Mouse (Mus musculus) myocyte (in vitro differentiated cells): ENCODE measurements at regions not wholly inside any gene's neighbourhood (a gene's known extent, or its start where the extent isn't known, plus 50 kb on each side); places are given as distances from the start of the nearest gene placed in this dataset.

Experiments
- H3K27me3 ChIP-seq: one replicate; pipeline ENCODE4 v1.6.1; 2011; ENCODE audit not compliant: control insufficient read depth, insufficient read depth, insufficient read length
- H3K36me3 ChIP-seq: one replicate; pipeline ENCODE4 v1.6.1; 2011; ENCODE audit not compliant: control insufficient read depth, insufficient read depth
- H3K4me2 ChIP-seq: one replicate; pipeline ENCODE4 v1.6.1; 2011; ENCODE audit warnings: low read depth, control low read depth
- H3K4me3 ChIP-seq: one replicate; pipeline ENCODE4 v1.5.1; 2011; ENCODE audit warnings: mild to moderate bottlenecking, control low read depth, moderate library complexity
- H3K79me2 ChIP-seq: one replicate; pipeline ENCODE4 v1.6.1; 2011; ENCODE audit not compliant: control insufficient read depth, insufficient read depth
- H3ac ChIP-seq: one replicate; pipeline ENCODE4 v1.6.1; 2011; ENCODE audit not compliant: control insufficient read depth, insufficient read length
- CEBPB ChIP-seq: IDR thresholded peaks from 2 replicates; pipeline ENCODE4 v1.6.1; 2011; ENCODE audit warnings: mild to moderate bottlenecking, moderate library complexity; ENCODE audit not compliant: poor library complexity, insufficient read depth, severe bottlenecking
- E2F4 ChIP-seq: IDR thresholded peaks from one replicate; pipeline ENCODE4 v1.6.1; 2011; ENCODE audit warnings: mild to moderate bottlenecking, control low read depth, moderate library complexity; ENCODE audit not compliant: insufficient read depth
- MAX ChIP-seq: IDR thresholded peaks from one replicate; pipeline ENCODE4 v1.6.1; 2011; ENCODE audit warnings: low read depth, mild to moderate bottlenecking, control low read depth
- MYOD1 ChIP-seq, 3 experiments: IDR thresholded peaks; one replicate each; pipeline ENCODE4 v1.6.1; 2011; ENCODE audit warnings: control low read depth in 2 of 3, low read depth in 2 of 3, mild to moderate bottlenecking in 2 of 3, moderate library complexity in 1 of 3; ENCODE audit not compliant: insufficient read length in 2 of 3, control insufficient read depth in 1 of 3
- MYOG ChIP-seq, 3 experiments: IDR thresholded peaks; one replicate each; pipeline ENCODE4 v1.6.1; 2011; ENCODE audit warnings: control low read depth in 2 of 3, low read depth in 2 of 3, mild to moderate bottlenecking in 2 of 3; ENCODE audit not compliant: insufficient read length in 2 of 3, control insufficient read depth in 1 of 3, insufficient read depth in 1 of 3
- POLR2A ChIP-seq: IDR thresholded peaks from one replicate; pipeline ENCODE4 v1.6.1; 2011; ENCODE audit warnings: low read depth, mild to moderate bottlenecking, control low read depth, moderate library complexity; ENCODE audit not compliant: insufficient read length
- POLR2AphosphoS2 ChIP-seq: IDR thresholded peaks from one replicate; pipeline ENCODE4 v1.6.1; 2011; ENCODE audit warnings: low read depth, control low read depth; ENCODE audit not compliant: insufficient read length
- REST ChIP-seq: IDR thresholded peaks from one replicate; pipeline ENCODE4 v1.6.1; 2011; ENCODE audit warnings: mild to moderate bottlenecking, control low read depth, moderate library complexity; ENCODE audit not compliant: insufficient read depth, insufficient read length
- SRF ChIP-seq: IDR thresholded peaks from one replicate; pipeline ENCODE4 v1.6.1; 2011; ENCODE audit warnings: low read depth; ENCODE audit not compliant: control insufficient read depth, insufficient read length
- TCF12 ChIP-seq: IDR thresholded peaks from one replicate; pipeline ENCODE4 v1.6.1; 2011; ENCODE audit warnings: mild to moderate bottlenecking, control low read depth; ENCODE audit not compliant: poor library complexity, insufficient read depth, severe bottlenecking
- TCF3 ChIP-seq: IDR thresholded peaks from one replicate; pipeline ENCODE4 v1.6.1; 2011; ENCODE audit warnings: low read depth, control low read depth; ENCODE audit not compliant: insufficient read length
- USF1 ChIP-seq: IDR thresholded peaks from one replicate; pipeline ENCODE4 v1.6.1; 2011; ENCODE audit warnings: low read depth, mild to moderate bottlenecking, control low read depth, moderate library complexity

GRCm38 (mm10) chr11:48588833-48589649 lies 211.1 kb upstream of the Rack1 start:
- TF ChIP-seq SRF (no peak), POLR2AphosphoS2 (no peak), E2F4 (no peak), TCF3 (no peak), TCF12 (no peak), CEBPB (no peak), USF1 (no peak), MYOD1 (IDR thresholded peaks at IDR 0.05; ENCODE audit: control insufficient read depth in 1 of 3, insufficient read length in 2 of 3, low read depth in 2 of 3) (no peak), REST (no peak), MYOG (IDR thresholded peaks at IDR 0.05; ENCODE audit: control insufficient read depth in 1 of 3, insufficient read depth in 1 of 3, insufficient read length in 2 of 3, low read depth in 2 of 3) (no peak), MAX (no peak), POLR2A (no peak)
- no peak overlapping the region for H3K4me3 ChIP-seq
- H3K27me3 ChIP-seq, result no peaks in the 10 kb centered on the region
- no peaks in the 10 kb centered on the region for H3K79me2 ChIP-seq
- no peak overlapping the region for H3K4me2 ChIP-seq
- H3K36me3 ChIP-seq, result no peaks in the 10 kb centered on the region
- H3ac ChIP-seq, result no peak overlapping the region

DNA sequence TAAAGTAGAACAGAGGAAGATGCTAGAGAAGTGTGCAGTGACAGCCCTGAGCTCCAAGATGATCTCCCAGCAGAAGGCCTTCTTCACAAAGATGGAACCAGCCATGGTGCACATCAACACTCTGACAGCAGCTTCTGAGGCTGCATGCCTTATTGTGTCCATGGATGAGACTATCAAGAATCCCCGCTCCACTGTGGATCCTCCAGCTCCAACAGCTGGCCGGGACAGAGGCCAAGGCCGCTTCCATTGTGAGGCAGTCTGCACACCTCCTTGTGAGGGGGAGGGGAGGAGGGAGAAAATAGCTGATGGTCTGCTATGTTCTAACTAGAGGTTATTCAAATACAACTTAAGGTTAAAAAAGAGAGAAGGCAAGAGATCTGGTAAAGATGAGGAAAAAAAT lies 231.4 kb upstream of the Rack1 start:
- no peaks in the 10 kb centered on the region for H3K36me3 ChIP-seq
- H3K4me3 ChIP-seq, result no peak overlapping the region
- no peaks in the 10 kb centered on the region for H3K27me3 ChIP-seq
- H3ac ChIP-seq, result no peak overlapping the region
- TF ChIP-seq USF1, result no peak
- no peak for TF ChIP-seq CEBPB
- no peak for TF ChIP-seq MYOG (IDR thresholded peaks at IDR 0.05; ENCODE audit: control insufficient read depth in 1 of 3, insufficient read depth in 1 of 3, insufficient read length in 2 of 3, low read depth in 2 of 3)
- no peak for TF ChIP-seq MAX
- no peak for TF ChIP-seq POLR2AphosphoS2
- TF ChIP-seq REST, result no peak
- TF ChIP-seq MYOD1 (IDR thresholded peaks at IDR 0.05; ENCODE audit: control insufficient read depth in 1 of 3, insufficient read length in 2 of 3, low read depth in 2 of 3), result no peak
- no peak overlapping the region for H3K4me2 ChIP-seq
- H3K79me2 ChIP-seq, result no peaks in the 10 kb centered on the region

DNA sequence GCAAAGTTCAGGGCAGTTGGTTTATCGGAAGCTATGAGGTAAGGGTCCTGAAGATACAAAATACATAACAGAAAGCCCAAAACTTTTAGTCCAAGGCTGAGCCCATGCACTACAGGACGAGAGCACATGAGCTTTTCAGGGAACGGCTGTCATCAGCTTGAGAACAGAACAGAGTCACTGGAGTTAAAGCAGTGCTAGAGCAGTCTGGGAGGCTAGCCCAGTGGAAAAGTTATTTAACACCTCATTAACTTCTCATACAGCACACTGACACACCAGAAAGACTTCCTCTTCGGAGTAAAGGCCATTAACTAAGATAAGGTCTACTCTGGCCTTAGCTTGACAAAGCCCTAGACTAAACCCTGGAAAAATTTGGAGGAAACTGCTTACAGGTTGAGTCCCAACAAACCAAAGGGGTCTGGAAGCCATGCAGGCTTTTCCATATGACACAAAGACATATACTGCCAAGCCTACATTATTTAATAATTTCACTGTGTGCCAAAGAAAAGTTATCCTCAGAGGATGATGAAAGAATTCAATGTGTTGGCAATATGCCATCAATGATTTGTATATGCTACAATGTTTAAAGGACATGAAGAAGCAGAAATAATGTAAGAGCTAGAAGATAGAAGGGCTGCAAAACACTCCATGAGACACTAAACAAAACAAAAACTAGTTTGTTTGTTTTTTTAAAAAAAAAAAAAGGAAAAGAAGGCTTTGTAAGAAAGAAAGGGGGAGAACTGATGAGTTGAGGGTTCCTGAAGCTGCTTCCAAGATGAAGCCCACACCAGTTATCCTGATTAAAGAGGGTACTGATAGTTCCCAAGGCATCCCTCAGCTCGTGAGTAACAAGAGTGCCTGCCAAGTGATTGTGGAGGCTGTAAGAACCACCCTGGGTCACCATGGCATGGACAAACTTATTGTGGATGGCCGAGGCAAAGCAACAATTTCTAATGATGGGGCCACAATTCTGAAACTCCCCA lies 232.3 kb upstream of the Rack1 start:
- TF ChIP-seq MYOG (IDR thresholded peaks at IDR 0.05; ENCODE audit: control insufficient read depth in 1 of 3, insufficient read depth in 1 of 3, insufficient read length in 2 of 3, low read depth in 2 of 3), result no peak
- no peak for TF ChIP-seq SRF
- no peak for TF ChIP-seq USF1
- no peak for TF ChIP-seq TCF12
- no peak for TF ChIP-seq MYOD1 (IDR thresholded peaks at IDR 0.05; ENCODE audit: control insufficient read depth in 1 of 3, insufficient read length in 2 of 3, low read depth in 2 of 3)
- no peaks in the 10 kb centered on the region for H3K79me2 ChIP-seq
- no peaks in the 10 kb centered on the region for H3K36me3 ChIP-seq
- no peaks in the 10 kb centered on the region for H3K27me3 ChIP-seq
- no peak overlapping the region for H3K4me2 ChIP-seq
- no peak overlapping the region for H3ac ChIP-seq
- no peak overlapping the region for H3K4me3 ChIP-seq

GRCm38 (mm10) chr11:48558053-48558452 lies 242.1 kb upstream of the Rack1 start:
- Histone ChIP-seq H3ac (no peak overlapping the region), H3K4me3 (no peak overlapping the region), H3K4me2 (no peak overlapping the region), H3K27me3 (no peaks in the 10 kb centered on the region), H3K36me3 (no peaks in the 10 kb centered on the region), H3K79me2 (no peaks in the 10 kb centered on the region)
- TF ChIP-seq MYOD1 (IDR thresholded peaks at IDR 0.05; ENCODE audit: control insufficient read depth in 1 of 3, insufficient read length in 2 of 3, low read depth in 2 of 3), result no peak
- no peak for TF ChIP-seq SRF
- TF ChIP-seq POLR2A, result no peak
- no peak for TF ChIP-seq E2F4
- TF ChIP-seq USF1, result no peak
- TF ChIP-seq CEBPB, result no peak
